Mouse (Mus musculus) brain, embryonic 18.5 days (tissue): Measurements from ENCODE around the gene 1700008P02Rik.
"Not testable (repeated sequence)": the region's sequence is repeated elsewhere in the genome, so short reads cannot be mapped to it uniquely, and the experiment has no call there.

Experiments used
- DNase-seq: peaks from one replicate; pipeline ENCODE4 v3.0.0-alpha.2; 2012; ENCODE audit warnings: low read depth, low spot score

The 1700008P02Rik gene

DNA sequence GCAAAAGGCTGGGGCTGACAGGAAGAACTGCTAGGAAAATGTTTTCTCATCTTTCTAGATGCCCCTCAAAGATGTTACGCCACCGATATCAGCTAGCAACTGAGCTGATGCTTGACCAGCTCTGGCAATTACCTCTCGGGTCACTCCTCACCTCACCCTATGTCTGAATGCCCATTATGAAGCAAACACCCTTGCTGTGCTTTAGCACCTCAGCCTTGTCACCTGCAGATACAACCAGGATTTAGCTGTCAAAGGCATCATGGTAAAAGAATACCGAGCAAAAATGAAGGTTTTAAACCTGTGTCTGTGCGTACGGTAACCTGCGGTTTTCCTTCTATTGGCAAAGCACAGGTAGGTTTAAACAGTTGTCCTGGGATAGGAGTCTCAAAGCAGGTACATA lies at the start of gene 1700008P02Rik:
Gene 1700008P02Rik (minus strand): TSS at position 101 of the 400 bp plus-strand sequence.
- no peak for DNase-seq

DNA sequence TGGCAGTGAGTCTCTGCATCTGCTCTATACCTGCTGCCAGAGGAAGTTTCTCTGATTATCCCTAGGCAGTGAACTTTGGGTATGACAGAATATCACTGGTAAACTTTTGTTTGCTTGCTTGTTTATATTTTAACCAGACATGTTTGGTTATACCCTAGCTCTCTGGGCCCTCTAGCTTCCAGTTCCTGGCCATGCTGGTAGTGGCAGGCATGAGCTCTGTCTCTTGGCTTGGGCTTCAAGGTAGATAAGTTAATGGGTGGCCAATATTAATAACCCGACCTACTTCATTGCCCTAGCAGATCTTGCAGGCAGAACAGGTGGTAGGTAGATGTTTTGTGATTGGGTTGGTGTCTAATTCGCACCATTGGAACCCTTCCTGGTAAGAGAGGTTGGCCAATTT lies 29.2 kb upstream of the 1700008P02Rik start:
- no peak for DNase-seq

DNA sequence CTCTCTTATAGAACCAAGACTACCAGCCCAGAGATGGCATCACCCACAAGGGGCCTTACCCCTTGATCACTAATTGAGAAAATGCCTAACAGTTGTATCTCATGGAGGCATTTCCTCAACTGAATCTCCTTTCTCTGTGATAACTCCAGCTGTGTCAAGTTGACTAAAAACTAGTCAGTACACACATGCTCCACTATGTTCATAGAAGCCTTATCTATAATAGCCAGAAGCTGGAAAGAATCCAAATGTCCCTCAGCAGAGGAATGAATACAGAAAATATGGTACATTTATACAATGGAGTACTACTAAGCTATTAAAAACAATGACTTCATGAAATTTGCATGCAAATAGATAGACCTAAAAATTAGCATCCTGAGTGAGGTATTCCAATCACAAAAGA lies 17.9 kb upstream of the 1700008P02Rik start:
- not testable (repeated sequence) for DNase-seq

DNA sequence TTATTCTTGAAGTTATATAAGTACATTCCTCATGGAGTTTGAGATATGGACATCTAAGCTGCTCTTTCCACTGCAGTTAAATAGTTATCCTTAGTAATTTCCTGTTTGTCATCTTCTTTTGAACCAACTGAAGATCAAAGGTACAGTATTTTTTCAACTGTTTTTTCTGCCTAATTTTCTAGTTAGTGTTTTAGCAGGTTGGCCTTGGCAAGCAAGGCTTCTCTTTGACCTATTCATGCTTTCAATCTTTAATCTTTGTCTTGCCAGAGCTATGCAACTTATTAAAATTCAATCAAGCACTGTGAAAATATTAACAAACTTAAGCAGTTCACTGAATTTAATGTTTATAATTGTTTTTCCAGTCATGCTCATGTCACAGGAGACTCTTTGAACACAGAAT lies 14.0 kb upstream of the 1700008P02Rik start:
- DNase-seq, result no peak

DNA sequence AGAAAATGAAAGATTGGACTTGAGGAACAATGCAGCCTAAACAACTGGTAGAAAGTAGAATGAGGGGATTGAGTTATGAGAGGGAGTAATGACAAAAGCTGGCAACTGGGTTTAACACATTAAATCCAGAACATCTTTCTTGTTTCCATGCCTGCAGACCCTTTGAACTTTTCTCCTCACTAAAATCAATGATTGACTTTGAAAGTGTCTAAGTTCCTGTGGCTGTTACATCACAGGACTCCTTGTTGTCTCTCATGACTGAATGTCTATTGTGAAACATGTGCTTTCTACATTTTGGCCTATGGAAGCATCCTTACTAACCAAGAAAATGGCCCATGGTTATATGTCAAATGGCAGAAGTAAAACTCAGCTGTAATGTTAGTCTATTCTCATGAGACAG lies 2.4 kb downstream of the 1700008P02Rik start:
- DNase-seq, result no peak
